Mouse (Mus musculus) left cerebral cortex, adult 8-10 months (tissue): ENCODE results near the gene Cyp2f2. TPM values are rescaled to one million over a fixed set of nuclear protein-coding genes. Genes with fewer than 3 reads are reported as not detected.

Experiments used
- DNase-seq, 2 experiments: peaks; one replicate each; pipeline ENCODE4 v3.0.0; 2022; ENCODE audit warnings: low spot score in 2 of 2
- total RNA-seq, 4 experiments: library from RNA; stranded (reverse); gene quantifications; 2 replicates each; pipeline ENCODE4 v1.2.4; 2022

Cyp2f2 gene
- under 1 TPM in 2 of 4 experiments, not detected in 2; 0.28 to 0.32 TPM for total RNA-seq

DNA sequence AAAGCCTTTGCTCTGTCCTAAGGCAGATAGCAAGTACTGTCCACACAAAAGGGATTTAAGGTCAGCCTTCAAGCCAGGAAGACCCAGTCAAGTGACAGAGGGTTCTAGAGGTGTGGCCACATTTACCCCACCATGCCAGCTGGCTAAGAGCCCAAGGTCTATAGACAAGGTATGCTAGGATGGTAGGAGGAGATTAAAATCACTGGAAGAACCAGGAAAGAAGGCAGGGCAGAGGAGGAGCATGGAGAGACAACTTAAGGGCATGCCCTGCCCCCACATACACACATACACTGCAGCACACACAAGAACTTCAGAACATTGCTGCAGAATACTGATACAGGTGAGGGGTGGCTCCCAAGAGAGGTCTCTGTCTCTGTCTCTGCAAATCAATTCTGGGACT lies at the start of gene Cyp2f2:
Gene Cyp2f2 (plus strand): TSS at position 234 of the 400 bp plus-strand sequence.
- no peak for DNase-seq

DNA sequence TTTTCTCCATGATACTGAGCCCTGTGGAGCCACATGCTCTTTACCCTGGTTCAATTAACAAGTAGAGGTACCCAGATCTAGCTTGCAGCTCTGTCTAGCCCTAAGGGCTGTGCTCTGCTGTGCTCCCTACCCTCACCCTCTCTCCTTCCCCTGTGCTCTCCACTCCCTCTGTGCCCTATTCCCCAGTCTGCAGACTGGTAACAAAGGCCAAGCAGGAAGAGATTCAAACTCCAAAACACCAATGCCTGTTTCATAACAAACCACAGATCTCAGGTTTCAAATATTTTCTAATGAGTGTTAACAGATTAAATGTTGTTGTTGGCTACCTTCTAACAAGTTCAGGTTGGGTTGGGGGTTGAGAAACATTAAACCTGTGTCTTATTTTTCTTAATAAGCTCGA lies 41.1 kb upstream of the Cyp2f2 start:
- no peak for DNase-seq

DNA sequence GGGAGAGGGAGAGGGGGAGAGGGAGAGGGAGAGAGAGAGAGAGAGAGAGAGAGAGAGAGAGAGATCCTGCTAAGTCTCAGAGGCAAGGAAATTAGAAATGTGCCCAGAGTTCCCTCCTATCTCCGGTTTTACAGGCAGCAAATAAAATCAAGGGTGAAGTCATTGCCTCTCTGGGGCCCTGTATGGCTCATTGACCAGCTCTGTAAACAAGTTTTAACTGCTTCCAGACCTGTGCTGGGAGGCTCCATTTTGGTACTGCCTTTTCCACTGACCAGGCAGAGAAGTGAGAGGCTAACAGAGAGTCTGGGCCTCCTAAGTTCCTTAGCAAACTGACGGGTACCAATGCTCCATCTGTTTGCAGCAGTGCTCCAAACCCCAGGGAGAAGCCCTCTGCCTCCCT lies 38.1 kb upstream of the Cyp2f2 start:
- DNase-seq, result no peak

DNA sequence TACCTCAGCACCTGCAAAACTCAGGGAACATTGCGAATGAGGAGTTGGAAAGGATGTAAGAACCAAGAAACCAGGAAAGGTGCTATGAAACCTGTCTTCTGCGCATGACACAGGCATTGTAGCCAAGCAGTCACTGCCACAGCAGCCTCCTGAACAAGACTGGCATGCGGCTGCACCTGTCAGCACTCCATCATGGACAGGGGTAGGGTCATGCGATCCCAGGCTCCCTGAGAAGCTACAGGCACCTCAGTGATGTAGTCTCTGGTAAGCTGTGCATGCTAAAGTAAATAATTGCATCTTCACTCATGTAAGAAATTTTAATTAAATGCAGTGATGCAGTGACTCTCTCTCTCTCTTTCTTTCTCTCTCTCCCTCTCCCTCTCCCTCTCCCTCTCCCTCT lies 28.7 kb upstream of the Cyp2f2 start:
- DNase-seq, result no peak

DNA sequence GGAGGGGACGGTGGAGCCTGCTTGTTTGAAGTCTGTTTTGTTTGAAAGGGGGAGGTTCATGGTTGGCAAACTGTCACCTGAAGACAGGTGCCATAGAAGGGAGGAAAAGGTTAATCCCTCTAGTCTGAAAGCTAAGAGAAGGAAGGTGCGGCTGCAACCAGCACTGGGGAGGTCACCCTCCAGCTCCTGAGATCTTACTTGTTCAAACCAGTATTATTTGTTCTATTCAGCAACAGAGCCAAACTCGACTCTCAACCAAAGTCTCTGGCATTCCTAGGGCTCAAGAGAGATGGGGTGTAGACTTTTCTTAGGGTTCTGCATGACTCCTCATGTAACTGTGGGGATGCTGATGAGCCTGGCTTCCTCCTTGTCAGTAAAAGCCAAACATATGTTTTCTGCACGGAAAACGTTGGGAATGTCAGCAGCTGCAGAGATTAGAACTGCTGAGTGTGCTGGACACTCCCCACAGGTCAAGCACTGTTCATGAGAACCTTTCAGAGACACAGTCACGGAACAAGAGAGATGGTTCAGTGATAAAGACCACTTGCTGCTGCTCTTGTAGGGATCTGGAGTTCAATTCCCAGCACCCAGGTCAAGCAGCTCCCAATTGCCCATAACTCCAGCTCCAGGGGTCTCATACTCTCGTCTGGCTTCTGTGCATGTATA lies 27.5 kb upstream of the Cyp2f2 start:
- no peak for DNase-seq

DNA sequence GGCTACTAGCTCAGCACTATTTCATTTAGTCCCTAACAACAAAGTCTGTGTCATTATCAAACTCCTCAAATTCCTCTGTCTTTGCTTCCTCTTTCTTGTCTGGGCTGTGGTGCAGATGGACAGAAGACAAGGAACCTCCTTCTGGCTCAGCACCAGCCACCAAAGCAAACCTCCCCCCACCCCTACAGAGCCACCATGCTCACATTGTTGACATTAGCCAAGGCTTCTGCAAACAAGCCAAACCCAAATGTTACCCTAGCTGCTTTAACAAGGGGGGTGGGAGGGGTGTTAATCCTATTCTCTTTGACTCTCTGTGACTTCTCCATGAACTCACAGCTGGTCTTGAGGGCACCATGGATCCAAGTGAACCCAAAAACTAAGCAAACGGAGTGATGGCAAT lies 26.8 kb upstream of the Cyp2f2 start:
- DNase-seq, result no peak

DNA sequence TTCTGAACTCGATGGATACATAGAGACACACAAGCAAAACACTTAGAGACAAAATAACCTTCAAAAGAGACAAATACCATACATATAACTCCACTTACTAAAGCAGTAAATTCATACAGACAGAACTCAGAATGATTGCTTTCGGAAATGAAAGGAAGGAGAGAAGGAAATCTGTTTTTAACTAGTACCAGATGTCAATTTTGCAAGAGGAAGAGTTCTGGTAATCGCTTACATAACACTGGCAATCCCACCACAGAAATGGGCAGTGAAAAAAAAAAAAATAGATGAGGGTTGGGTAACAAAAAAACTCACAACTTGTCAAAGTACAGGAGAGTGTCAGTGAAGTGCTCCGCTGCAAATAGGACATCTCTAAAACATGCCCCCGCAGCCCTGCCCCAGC lies 14.8 kb upstream of the Cyp2f2 start:
- DNase-seq, result no peak

DNA sequence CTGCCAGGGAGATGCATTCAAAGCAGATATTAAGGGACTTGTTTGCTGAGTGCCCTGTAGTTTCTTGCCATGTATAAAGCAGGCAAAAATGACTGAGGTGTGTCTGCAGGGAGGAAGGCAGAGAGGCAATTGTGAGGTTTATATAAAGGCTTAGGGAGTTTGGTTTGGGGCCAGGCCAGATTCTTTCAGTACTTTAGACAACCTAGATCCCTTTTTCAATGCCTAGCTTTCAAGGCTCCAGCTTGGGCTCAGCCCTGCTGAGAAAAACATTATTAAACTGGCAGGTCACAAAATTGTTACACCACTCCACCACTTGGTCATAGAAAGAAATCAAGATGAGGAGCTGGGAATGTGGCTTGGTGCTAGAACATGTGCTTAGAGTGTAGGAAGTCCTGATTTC lies 9.4 kb upstream of the Cyp2f2 start:
- no peak for DNase-seq

DNA sequence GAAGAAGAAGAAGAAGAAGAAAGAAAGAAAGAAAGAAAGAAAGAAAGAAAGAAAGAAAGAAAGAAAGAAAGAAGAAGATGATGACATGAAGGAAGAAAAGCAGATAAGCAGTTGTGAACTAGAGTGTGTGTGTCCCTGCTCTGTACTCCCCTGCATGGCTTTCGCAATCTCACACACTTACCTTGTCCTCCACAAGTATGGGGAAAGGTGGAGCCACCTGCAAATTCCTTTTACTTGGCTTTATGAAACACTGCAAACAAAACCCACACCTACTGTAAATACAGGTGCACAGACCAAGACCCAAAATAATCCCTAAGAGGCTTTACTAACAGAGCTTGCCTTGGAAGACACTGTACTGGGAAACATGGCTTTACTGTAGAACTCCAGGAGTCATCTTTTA lies 8.7 kb upstream of the Cyp2f2 start:
- DNase-seq, result no peak

DNA sequence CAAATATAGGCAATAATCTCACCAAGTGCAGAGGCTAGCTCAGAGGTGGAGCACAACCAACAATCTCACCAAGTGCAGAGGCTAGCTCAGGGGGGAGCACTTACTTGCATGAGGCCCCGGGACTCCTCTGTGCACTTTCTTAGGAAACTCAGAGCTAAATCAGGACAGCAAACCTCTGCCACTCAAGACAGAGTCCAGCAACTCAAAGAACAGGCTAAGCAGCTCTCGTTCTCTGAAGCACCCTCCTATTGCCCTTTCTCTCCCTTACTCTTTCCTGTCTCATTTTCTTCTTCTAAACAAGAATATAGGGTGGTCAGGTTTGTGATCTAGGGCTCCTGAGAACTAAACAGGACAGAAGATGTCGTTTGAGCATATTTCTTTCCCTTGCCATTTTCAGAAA lies 7.7 kb upstream of the Cyp2f2 start:
- no peak for DNase-seq

DNA sequence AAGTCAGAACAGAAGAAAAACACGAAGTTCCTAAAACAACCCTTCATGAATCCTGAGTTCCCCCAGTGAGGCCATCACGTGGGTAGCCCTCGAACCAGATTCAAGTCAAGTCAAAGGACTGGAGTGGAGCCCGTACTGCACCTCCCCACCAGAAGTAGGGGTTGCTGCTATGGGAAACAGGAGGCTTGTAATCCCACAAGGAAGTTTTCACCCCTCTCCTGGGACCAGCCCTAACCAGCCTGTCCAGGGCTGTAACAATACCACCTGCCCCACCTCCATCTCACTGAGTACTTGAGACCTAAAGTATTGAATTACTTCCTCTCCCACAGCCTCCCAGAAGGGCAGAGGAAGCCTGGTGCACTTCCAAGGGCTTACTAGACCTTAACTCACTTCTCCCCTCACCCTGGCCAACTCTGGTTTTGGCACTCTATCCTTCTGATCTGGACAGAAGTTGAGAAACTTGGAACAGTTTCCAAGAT lies 1.6 kb upstream of the Cyp2f2 start:
- DNase-seq, result no peak

DNA sequence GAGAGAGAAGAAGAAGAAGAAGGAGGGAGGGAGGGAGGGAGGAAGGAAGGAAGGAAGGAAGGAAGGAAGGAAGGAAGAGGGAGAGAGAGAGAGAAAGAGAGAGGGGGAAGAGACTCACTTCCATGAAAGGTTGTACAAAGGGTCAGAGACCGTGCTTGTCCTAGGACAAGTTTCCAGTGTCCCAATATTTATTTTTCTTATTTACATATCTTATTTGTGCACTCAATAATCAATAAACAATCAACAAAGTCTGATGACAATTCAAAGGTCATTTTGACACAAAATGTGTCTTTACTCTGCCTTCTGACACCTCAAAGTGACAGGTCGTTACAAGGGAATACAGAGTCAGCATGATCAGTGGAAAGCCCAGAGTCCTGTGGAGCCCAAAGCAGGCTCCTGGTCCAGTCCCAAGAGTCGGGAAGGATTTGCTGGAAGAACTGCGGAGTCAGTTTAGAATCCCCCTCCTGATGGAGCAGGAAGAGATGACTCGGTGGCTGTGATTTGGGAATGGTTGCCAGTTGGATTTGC lies 4.7 kb downstream of the Cyp2f2 start:
- DNase-seq, result no peak

DNA sequence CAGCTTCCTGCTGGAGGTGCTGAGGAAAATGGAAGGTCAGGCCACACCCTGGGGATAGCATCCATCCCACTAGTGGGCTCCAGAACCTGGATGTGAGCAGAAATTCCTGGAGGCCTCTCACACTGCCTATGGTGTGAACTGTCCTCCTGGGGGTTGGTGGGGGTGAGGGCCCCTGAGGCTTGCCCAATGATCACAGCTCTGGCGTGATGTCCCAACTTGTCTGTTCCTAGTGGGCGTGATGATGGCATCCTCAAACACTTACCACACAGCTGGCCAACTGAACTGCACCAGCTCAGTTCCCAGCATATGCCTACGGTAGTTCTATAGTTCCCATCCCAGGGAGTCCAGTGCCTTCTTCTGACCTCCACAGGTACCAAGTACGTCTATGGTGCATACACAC lies 5.3 kb downstream of the Cyp2f2 start:
- no peak for DNase-seq

DNA sequence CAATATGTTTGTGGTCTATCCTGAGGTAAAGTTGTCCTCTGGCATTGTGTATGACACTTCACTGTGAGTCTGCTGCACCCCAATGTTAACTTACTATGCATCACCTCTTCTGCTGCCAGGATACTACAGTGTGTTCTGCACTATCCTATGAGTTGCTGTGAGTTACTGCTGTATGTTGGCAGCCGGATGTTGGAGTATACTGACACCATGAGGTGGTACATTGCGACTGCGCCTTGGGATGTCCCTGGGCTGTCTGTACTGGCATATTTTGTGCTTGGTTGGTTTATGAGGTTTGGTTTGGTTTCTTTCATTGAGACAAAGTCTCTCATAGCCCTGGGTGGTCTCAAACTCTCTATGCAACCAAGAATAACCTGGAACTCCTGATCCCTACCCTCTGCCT lies 8.5 kb downstream of the Cyp2f2 start:
- DNase-seq, result no peak

DNA sequence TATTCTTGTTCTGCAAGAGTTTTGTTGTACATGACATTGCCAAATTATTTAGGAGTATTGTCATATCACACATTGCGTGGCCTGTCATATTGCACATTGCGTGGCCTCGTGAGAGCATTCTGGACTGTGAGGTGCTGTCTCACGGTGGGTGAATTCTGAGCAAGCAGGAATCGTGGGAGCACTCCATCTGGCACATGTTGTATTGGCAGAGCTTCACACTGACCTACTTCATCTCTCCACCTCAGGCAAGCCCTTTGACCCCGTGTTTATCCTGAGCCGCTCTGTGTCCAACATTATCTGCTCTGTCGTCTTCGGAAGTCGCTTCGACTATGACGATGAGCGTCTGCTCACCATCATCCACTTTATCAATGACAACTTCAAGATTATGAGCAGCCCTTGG lies 9.2 kb downstream of the Cyp2f2 start:
- DNase-seq, result no peak

DNA sequence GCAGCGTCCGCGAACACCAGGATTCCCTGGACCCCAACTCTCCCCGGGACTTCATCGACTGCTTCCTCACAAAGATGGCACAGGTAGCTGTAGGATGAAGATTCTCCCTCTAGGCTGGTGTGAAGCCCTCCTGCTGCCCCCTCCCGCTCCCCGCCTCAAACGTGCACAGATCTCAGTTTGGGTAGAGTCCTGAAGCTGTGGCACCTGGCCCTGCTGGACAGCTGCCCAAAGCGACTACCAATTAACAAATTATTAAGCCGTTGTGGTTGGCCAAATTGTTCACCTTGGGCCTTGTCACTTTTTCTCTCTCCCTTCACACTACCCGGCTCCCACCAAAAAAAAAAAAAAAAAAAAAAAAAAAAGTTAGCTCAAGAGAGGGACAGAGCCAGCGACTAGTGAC lies 10.1 kb downstream of the Cyp2f2 start:
- no peak for DNase-seq

DNA sequence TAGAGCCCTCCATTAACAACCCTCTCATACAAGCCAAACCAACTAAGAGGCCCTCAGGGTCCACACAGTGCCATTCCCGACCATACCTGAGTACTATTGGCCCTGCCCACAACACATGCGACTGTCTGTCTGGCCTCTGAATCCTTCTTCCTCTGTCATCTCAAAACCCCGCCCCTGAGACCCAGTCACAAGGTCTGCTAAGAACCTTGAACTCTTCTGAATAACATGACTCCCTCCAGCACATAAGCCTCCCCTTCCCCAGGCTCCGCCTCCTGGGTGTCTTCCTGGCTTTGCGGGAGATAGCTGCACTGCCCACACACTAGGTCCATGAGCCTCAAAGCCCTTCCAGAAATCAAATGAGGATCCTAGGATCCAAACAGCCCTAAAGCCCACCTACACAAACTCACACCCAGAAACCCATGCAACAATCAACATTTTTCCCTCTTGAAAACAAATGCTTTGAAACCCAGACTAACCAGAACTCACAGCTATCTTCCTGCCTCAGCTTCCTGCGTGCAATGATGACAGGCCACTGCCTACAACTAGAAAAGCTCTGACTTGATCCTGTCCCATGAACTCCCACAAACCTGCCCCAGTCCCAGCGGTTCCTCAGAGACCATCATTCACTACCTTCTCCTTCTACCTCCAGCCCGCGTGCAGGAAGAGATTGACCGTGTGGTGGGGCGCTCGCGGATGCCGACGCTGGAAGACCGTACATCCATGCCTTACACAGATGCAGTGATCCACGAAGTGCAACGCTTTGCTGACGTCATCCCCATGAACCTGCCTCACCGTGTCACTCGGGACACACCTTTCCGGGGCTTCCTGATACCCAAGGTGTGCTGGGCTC lies 11.0 kb downstream of the Cyp2f2 start:
- DNase-seq, result no peak

DNA sequence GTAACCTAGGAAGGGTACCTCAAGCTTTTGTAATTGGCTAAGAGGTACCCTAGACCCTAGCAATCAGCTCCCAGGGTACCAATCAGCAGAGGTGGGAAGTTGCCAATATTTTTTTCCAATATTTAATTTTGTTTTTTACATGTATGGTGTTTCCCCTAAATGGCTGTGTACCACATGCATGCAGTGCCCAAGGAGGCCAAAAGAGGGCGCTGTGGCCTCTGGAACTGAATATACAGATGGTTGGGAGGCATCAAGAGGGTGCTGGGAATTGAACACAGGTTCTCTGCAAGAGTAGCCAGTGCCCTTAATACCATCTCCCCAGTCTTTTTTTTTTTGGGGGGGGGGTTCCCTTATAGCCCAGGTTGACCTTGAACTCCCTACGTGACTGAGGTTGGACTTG lies 11.7 kb downstream of the Cyp2f2 start:
- no peak for DNase-seq

DNA sequence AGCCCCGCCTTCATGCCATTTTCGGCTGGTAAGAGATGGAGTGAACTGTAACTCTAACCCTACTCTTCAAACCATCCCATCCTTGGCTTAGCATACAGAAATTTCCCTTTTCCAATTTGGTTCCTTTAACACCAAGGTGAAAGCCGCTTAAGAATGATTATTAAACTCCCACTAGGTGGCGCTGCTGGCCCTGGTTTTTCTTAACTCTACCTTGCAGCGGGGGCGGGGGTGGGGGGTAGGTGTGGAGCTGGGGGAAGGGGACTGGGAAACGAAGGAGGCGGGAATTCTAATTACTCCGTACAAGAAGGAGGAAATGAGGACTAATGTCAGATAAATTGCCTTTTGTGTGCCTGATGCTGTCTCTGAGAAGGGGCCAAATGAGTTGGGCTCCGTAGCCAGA lies 12.9 kb downstream of the Cyp2f2 start:
- DNase-seq, result no peak

DNA sequence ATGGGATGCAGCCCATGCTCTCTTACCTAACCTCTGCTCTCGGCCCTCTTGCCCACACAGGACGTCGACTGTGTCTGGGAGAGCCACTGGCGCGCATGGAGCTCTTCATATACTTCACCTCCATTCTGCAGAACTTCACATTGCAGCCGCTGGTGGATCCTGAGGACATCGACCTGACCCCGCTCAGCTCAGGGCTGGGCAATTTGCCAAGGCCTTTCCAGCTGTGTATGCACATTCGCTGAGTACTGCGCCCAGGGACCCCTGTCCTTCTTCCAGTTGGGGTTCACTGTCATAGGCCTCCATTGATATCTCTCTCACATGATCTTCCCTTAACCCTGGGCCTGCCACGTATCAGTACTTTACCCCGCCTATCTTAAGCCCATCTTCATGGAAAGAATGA lies 13.4 kb downstream of the Cyp2f2 start:
- no peak for DNase-seq

DNA sequence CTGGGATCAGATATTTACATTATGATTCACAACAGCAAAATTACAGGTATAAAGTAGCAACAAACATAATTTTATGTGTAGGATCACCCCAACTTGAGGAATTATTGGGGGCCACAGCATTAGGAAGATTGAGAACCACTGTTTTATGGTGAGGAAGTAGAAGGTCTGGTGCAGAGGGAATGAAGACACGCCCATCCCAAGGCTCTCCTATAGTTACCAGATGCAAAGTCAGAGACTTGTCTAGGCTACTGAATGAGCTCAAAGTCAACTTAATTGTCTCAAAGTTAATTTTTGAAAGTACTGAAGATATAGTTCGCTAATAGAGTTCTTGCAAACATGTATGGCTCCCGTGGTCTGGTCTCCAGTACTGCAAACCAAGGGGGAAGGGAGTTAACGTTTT lies 14.0 kb downstream of the Cyp2f2 start:
- DNase-seq, result no peak

DNA sequence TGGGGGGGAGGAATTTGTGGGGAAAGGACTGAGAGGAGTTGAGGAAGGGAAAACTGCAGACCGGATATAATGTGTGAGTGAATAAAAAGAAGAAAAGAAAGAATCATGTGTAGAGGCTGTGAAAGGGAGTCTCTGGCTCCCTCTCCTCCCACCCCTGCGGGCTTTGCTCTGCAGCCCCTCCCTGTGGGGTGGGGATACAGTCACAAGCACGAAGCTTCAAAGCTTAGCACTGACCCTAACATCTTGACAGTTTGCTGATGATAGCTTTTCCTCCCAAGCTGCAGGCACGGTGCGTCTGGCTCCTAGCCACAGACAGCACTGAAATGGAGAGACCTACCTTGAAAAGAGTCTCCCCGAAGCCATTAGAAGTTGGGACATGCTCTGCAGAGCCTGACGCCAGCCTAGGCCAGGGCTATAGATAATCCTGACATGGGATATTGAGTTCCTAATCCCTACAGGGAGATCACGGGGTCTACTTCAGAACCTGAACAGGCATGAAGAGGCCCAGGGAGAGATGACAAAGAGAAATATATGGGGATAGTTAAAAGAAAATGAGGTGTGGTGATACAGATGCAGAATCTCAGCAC lies 16.8 kb downstream of the Cyp2f2 start:
- no peak for DNase-seq
